Mouse (Mus musculus): ENCODE data around the gene Nrn1l. TPM values are rescaled to one million over a fixed set of nuclear protein-coding genes. Genes with fewer than 3 reads are reported as not detected.
A peak's percentile ranks its signal among the peaks of the same experiment; 100 is the strongest.

The Nrn1l gene
- polyA plus RNA-seq, 1 experiment from 2014 or later = 1.8 TPM

DNA sequence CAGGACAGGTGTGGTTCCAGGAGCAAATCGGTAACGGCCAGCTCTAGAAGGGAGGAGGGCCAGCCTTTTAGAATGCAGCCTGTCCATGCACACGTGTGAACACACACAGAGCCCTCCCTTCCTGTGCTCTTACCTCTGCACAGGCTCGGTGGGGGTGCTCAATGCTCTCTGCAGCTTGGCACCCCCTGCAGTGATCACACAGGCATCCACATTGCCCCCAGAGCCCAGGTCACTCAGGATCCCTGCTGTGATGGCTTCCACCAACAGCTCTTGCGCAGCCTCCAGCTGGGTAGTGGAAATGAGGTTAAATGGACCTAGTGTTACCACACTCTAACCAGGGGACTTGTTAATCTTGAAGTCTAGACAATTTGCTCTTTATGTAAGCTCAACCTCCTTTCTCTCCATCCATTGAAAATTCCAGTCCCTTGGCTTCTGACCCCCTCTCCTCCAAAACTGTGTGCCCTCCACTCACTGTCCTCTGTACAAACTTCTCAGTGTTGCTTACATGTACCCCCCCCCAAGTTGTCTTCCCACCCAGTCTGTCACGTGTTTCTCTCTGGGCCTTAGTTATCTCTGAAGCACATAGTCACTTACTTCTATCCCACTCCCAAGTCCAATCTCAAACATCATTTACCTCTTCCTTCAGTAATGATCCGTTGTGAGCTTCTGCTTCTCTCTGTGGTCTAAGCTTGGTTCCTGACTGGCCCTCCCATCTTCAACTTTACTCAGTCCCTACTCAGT is 42.7 kb downstream of the Nrn1l start:
- no peaks in the 10 kb centered on the region for H3K9me3 ChIP-seq (replicated peaks)
- H3K27me3 ChIP-seq = no peaks in the 10 kb centered on the region
- H3K9ac ChIP-seq = 0 out of 2 replicates have a peak overlapping the region, but pooled peaks have one; percentile 71
- H3K36me3 ChIP-seq = peaks cover 41% of the 10 kb centered on the region
- peak overlapping the region; percentile 94 for H3K4me2 ChIP-seq (replicated peaks)
- peak overlapping the region; percentile 87 for H3K4me3 ChIP-seq (replicated peaks)
- H3K4me1 ChIP-seq = peaks cover 17% of the 10 kb centered on the region
- 0 out of 2 replicates have a peak overlapping the region, but pooled peaks have one; percentile 83 for H3K27ac ChIP-seq (replicated peaks)
- ATAC-seq (ENCODE audit: insufficient number of reproducible peaks, low FRiP score, low TSS enrichment, low read depth) = no peak
- 30% methylated on average over 7 of the region's 7 CpGs for WGBS

- no peaks in the 10 kb centered on the region for H3K9me3 ChIP-seq (replicated peaks)
- ATAC-seq (ENCODE audit: insufficient number of reproducible peaks, low FRiP score, low TSS enrichment, low read depth) = peak; percentile 71
- H3K4me2 ChIP-seq (replicated peaks) = peak overlapping the region; percentile 94
- H3K4me1 ChIP-seq = peaks cover 17% of the 10 kb centered on the region
- peak overlapping the region; percentile 71 for H3K9ac ChIP-seq
- H3K27me3 ChIP-seq = no peaks in the 10 kb centered on the region
- peak overlapping the region; percentile 87 for H3K4me3 ChIP-seq (replicated peaks)
- peaks cover 41% of the 10 kb centered on the region for H3K36me3 ChIP-seq
- WGBS = under 1% methylated on average over 30 of the region's 30 CpGs
- peak overlapping the region; percentile 83 for H3K27ac ChIP-seq (replicated peaks)
These were observed 43.6 kb downstream of the Nrn1l start for GRCm38 (mm10) chr8:105936866-105937475.

GRCm38 (mm10) chr8:105937496-105938305 is 44.3 kb downstream of the Nrn1l start:
- H3K4me3 ChIP-seq (replicated peaks) = peak overlapping the region; percentile 87
- peak; percentile 8; the same call in 1 of the 2 replicates for ATAC-seq (ENCODE audit: insufficient number of reproducible peaks, low FRiP score, low TSS enrichment, low read depth)
- no peaks in the 10 kb centered on the region for H3K27me3 ChIP-seq
- no peaks in the 10 kb centered on the region for H3K9me3 ChIP-seq (replicated peaks)
- H3K4me2 ChIP-seq (replicated peaks) = peak overlapping the region; percentile 94
- H3K36me3 ChIP-seq = peaks cover 41% of the 10 kb centered on the region
- peak overlapping the region; percentile 83 for H3K27ac ChIP-seq (replicated peaks)
- peaks cover 17% of the 10 kb centered on the region for H3K4me1 ChIP-seq
- under 1% methylated on average over 33 of the region's 33 CpGs for WGBS
- H3K9ac ChIP-seq = peak overlapping the region; percentile 71

- Histone ChIP-seq H3K9ac (peak within 1 kb of the TSS; percentile 71), H3K27me3 (no peaks in the 10 kb centered on the region), H3K36me3 (peaks cover 41% of the 10 kb centered on the region), H3K4me3 (replicated peaks) (peak within 1 kb of the TSS; percentile 87), H3K4me2 (replicated peaks) (peak within 1 kb of the TSS; percentile 94), H3K27ac (replicated peaks) (peak within 1 kb of the TSS; percentile 83), H3K4me1 (peaks cover 17% of the 10 kb centered on the region), H3K9me3 (replicated peaks) (no peaks in the 10 kb centered on the region)
- 24% methylated on average over 4 of the region's 4 CpGs for WGBS
- no peak for ATAC-seq (ENCODE audit: insufficient number of reproducible peaks, low FRiP score, low TSS enrichment, low read depth)
These were observed 44.9 kb downstream of the Nrn1l start, which contains the start of gene Psmb10 for GRCm38 (mm10) chr8:105938306-105938669. Gene Psmb10 (minus strand): TSS chr8:105938444.

DNA sequence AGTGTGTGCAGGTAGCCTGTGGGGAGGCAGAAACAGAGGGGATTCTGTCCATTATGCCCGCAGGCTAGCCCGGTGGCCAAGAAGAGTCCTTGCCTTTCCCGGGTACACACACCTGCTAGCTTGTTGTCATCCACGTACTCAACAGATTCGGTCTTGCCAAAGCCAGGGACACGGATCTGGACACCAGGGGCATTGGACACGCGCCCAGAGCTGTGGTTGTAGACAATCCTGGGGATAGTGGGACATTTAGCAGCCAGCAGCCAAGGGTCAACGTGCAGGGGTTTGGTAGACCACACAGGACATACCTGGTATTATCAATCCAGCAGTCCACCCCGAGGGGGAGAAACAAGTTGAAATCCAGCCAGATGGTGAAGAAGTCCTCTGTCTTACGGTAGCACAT is 48.7 kb downstream of the Nrn1l start:
- peaks cover 70% of the 10 kb centered on the region for H3K36me3 ChIP-seq
- 90% methylated on average over 11 of the region's 11 CpGs for WGBS
- ATAC-seq (ENCODE audit: insufficient number of reproducible peaks, low FRiP score, low TSS enrichment, low read depth) = no peak

DNA sequence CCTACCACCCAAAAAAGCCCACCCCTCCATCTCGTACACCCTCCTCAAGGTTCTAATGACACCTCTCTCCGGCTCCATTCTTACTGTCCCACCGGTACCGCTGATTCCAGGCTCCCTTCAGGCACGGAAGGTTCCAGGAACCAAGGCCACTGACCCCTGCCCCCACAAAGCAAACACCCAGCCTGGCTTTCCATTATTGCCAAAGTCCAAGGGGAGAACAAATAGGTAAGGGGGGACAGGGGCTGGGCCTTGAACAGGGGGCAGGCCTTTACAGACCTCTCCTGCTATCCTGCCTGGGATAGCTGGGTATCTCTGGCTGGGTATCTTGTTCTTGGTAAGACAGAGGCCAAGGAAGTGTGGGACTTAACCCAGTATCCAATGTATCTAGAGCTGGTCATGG is 49.2 kb downstream of the Nrn1l start:
- H3K27ac ChIP-seq (replicated peaks) = no peak overlapping the region
- ATAC-seq (ENCODE audit: insufficient number of reproducible peaks, low FRiP score, low TSS enrichment, low read depth) = no peak
- no peak overlapping the region for H3K9ac ChIP-seq
- no peak overlapping the region for H3K4me2 ChIP-seq (replicated peaks)
- peaks cover 6% of the 10 kb centered on the region for H3K4me1 ChIP-seq
- H3K27me3 ChIP-seq = no peaks in the 10 kb centered on the region
- WGBS = 90% methylated on average over 5 of the region's 5 CpGs
- no peaks in the 10 kb centered on the region for H3K9me3 ChIP-seq (replicated peaks)
- peaks cover 75% of the 10 kb centered on the region for H3K36me3 ChIP-seq
- no peak overlapping the region for H3K4me3 ChIP-seq (replicated peaks)

More for the DNA sequence above, 48.7 kb downstream of the Nrn1l start:
- Histone ChIP-seq H3K4me1 (peaks cover 6% of the 10 kb centered on the region), H3K9me3 (replicated peaks) (no peaks in the 10 kb centered on the region), H3K27ac (replicated peaks) (no peak overlapping the region), H3K4me3 (replicated peaks) (no peak overlapping the region), H3K4me2 (replicated peaks) (no peak overlapping the region), H3K9ac (no peak overlapping the region), H3K27me3 (no peaks in the 10 kb centered on the region)

GRCm38 (mm10) chr8:105943321-105943739 is 50.0 kb downstream of the Nrn1l start, which contains the start of gene Lcat:
Gene Lcat (minus strand): TSS chr8:105943382.
- Histone ChIP-seq H3K4me2 (replicated peaks) (no peak within 1 kb of the TSS), H3K27ac (replicated peaks) (no peak within 1 kb of the TSS), H3K4me1 (peaks cover 2% of the 10 kb centered on the region), H3K9ac (no peak within 1 kb of the TSS), H3K36me3 (peaks cover 83% of the 10 kb centered on the region), H3K4me3 (replicated peaks) (no peak within 1 kb of the TSS), H3K27me3 (no peaks in the 10 kb centered on the region), H3K9me3 (replicated peaks) (no peaks in the 10 kb centered on the region)
- no peak for ATAC-seq (ENCODE audit: insufficient number of reproducible peaks, low FRiP score, low TSS enrichment, low read depth)
- 79% methylated on average over 8 of the region's 8 CpGs for WGBS

Other genes with a start within 250 kb of the Nrn1l start
- gene Carmil2, start 207.3 kb upstream of the Nrn1l start, polyA plus RNA-seq (2015; fragmentation: Nextera tagmentation; extraction: Ambion mirVana) = 0.77 and 1.0 TPM in 2 replicates
- 65.0 and 73.3 TPM in 2 replicates for gene Acd, start 192.5 kb upstream of the Nrn1l start, polyA plus RNA-seq (2015; fragmentation: Nextera tagmentation; extraction: Ambion mirVana)
- gene Pard6a, start 192.4 kb upstream of the Nrn1l start, polyA plus RNA-seq (2015; fragmentation: Nextera tagmentation; extraction: Ambion mirVana) = 17.5 and 20.4 TPM in 2 replicates
- gene 4933405L10Rik, start 185.9 kb upstream of the Nrn1l start, polyA plus RNA-seq (2015; fragmentation: Nextera tagmentation; extraction: Ambion mirVana) = 0.20 and 0.37 TPM in 2 replicates
- gene Enkd1, start 185.4 kb upstream of the Nrn1l start, polyA plus RNA-seq (2015; fragmentation: Nextera tagmentation; extraction: Ambion mirVana) = 25.7 and 33.4 TPM in 2 replicates
- 21.9 and 23.1 TPM in 2 replicates for gene Gfod2, start 134.9 kb upstream of the Nrn1l start, polyA plus RNA-seq (2015; fragmentation: Nextera tagmentation; extraction: Ambion mirVana)
- gene Ranbp10, start 66.2 kb upstream of the Nrn1l start, polyA plus RNA-seq (2015; fragmentation: Nextera tagmentation; extraction: Ambion mirVana) = 12.5 and 12.9 TPM in 2 replicates
- 3.5 and 7.2 TPM in 2 replicates for gene Tsnaxip1, start 65.8 kb upstream of the Nrn1l start, polyA plus RNA-seq (2015; fragmentation: Nextera tagmentation; extraction: Ambion mirVana)
- 44.9 and 46.9 TPM in 2 replicates for gene Cenpt, start 40.3 kb upstream of the Nrn1l start, polyA plus RNA-seq (2015; fragmentation: Nextera tagmentation; extraction: Ambion mirVana)
- 73.2 and 75.8 TPM in 2 replicates for gene Thap11, start 38.4 kb upstream of the Nrn1l start, polyA plus RNA-seq (2015; fragmentation: Nextera tagmentation; extraction: Ambion mirVana)
- 150 and 188 TPM in 2 replicates for gene Nutf2, start 33.0 kb upstream of the Nrn1l start, polyA plus RNA-seq (2015; fragmentation: Nextera tagmentation; extraction: Ambion mirVana)
- 48.9 and 56.3 TPM in 2 replicates for gene Edc4, start 12.7 kb upstream of the Nrn1l start, polyA plus RNA-seq (2015; fragmentation: Nextera tagmentation; extraction: Ambion mirVana)
- gene Pskh1, start 6.9 kb downstream of the Nrn1l start, polyA plus RNA-seq (2015; fragmentation: Nextera tagmentation; extraction: Ambion mirVana) = 35.8 and 40.2 TPM in 2 replicates
- 1.4 TPM in 2 replicates for gene Ctrl, start 40.3 kb downstream of the Nrn1l start, polyA plus RNA-seq (2015; fragmentation: Nextera tagmentation; extraction: Ambion mirVana)
- gene Psmb10, start 44.9 kb downstream of the Nrn1l start, polyA plus RNA-seq (2015; fragmentation: Nextera tagmentation; extraction: Ambion mirVana) = 31.0 and 33.8 TPM in 2 replicates
- gene Lcat, start 49.8 kb downstream of the Nrn1l start, polyA plus RNA-seq (2015; fragmentation: Nextera tagmentation; extraction: Ambion mirVana) = 2.8 and 3.3 TPM in 2 replicates
- 57.6 and 60.4 TPM in 2 replicates for gene Slc12a4, start 72.5 kb downstream of the Nrn1l start, polyA plus RNA-seq (2015; fragmentation: Nextera tagmentation; extraction: Ambion mirVana)
- gene Dpep3, start 85.9 kb downstream of the Nrn1l start, polyA plus RNA-seq (2015; fragmentation: Nextera tagmentation; extraction: Ambion mirVana) = not detected in 2 replicates
- 22.9 and 26.0 TPM in 2 replicates for gene Dus2, start 97.8 kb downstream of the Nrn1l start, polyA plus RNA-seq (2015; fragmentation: Nextera tagmentation; extraction: Ambion mirVana)
- gene Dpep2nb, start 112.4 kb downstream of the Nrn1l start, polyA plus RNA-seq (2015; fragmentation: Nextera tagmentation; extraction: Ambion mirVana) = 0.16 TPM in 1 of 2 replicates, not detected in the other
- gene Ddx28, start 118.3 kb downstream of the Nrn1l start, polyA plus RNA-seq (2015; fragmentation: Nextera tagmentation; extraction: Ambion mirVana) = 17.2 and 17.5 TPM in 2 replicates
- gene Nfatc3, start 165.3 kb downstream of the Nrn1l start, polyA plus RNA-seq (2015; fragmentation: Nextera tagmentation; extraction: Ambion mirVana) = 6.9 and 7.5 TPM in 2 replicates
- 43.5 and 55.4 TPM in 2 replicates for gene Esrp2, start 243.4 kb downstream of the Nrn1l start, polyA plus RNA-seq (2015; fragmentation: Nextera tagmentation; extraction: Ambion mirVana)

All from embryonic facial prominence, embryonic 15.5 days (tissue).